Mouse (Mus musculus): ENCODE data around the gene Plekhg1.

The Plekhg1 gene

GRCm38 (mm10) chr10:3831597-3832351 is 91.6 kb downstream of the Plekhg1 start:
- no peak for DNase-seq

- no peak for DNase-seq
These were observed 93.9 kb downstream of the Plekhg1 start for GRCm38 (mm10) chr10:3834060-3834459.

DNA sequence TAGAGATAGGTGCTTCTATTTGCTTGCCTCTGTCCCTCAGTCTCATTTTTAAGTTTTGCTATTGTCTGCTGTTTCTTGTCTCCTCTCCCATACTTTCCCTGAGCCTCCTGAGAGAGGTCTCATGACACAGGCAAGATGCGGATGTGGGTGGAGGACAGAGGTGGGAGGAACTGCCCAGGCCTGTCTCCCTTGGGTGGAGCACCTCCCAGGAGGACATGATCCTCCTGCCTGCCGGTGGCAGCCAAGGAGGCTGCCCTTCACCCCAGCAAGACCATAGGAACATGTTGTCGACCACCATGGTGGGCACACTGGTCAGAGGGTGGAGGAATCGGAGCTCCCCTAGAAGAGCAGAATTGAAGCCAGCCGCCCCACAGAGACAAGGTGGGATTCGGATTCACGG is 94.5 kb downstream of the Plekhg1 start:
- DNase-seq: no peak

- DNase-seq: no peak
These were observed 95.5 kb downstream of the Plekhg1 start for GRCm38 (mm10) chr10:3835616-3836015.

GRCm38 (mm10) chr10:3839748-3840432 is 99.7 kb downstream of the Plekhg1 start:
- no peak for DNase-seq

DNA sequence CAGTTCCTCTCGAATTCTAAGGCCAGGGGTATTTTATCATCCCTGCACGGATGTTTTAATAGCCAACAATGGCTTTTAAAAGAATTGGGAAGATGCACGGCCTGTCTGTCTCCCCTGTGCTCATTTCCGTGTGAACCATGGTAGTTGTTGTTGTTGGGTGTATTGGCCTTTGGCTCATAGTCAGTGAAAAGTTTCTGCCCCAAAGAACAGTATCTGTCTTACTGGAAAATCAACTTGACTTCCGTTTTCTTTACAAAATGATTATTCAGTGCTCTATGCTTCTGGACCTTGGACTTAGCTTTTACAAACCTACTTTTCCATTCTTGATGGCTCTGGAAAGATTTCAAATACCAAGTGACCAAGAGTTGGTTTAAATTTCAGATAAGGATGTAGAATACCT is 104.3 kb downstream of the Plekhg1 start:
- DNase-seq: no peak

GRCm38 (mm10) chr10:3847021-3847420 is 106.9 kb downstream of the Plekhg1 start:
- no peak for DNase-seq

DNA sequence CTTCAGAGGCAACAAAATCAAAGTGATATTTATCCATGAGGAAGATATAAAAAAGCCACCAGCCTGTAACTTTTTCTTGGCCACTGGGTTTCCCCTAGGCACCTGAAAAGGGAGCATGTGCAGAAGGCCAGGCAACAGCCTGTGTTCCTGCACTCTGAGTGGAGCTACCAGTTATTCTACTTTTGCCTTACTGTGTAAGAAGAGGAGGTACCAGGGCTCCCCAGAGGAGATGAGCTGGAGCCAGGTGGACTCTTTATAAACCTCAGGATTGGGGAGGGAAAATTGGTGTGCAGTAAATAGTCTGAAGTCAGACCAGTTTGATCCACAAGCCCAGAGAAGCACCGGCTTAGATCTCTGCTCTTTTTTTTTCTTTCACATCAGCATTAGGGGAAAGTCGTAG is 111.3 kb downstream of the Plekhg1 start:
- DNase-seq: no peak

- DNase-seq: no peak
These were observed 112.6 kb downstream of the Plekhg1 start for GRCm38 (mm10) chr10:3852733-3853132.

- DNase-seq: peak; percentile 30
These were observed 117.7 kb downstream of the Plekhg1 start for GRCm38 (mm10) chr10:3857912-3858311.

- peak; percentile 30 for DNase-seq
These were observed 118.3 kb downstream of the Plekhg1 start for GRCm38 (mm10) chr10:3858437-3858836.

- no peak for DNase-seq
These were observed 119.0 kb downstream of the Plekhg1 start for GRCm38 (mm10) chr10:3858961-3859714.

GRCm38 (mm10) chr10:3863411-3864195 is 123.4 kb downstream of the Plekhg1 start:
- DNase-seq: peak; percentile 62

GRCm38 (mm10) chr10:3864196-3864540 is 124.0 kb downstream of the Plekhg1 start:
- DNase-seq: peak; percentile 23

DNA sequence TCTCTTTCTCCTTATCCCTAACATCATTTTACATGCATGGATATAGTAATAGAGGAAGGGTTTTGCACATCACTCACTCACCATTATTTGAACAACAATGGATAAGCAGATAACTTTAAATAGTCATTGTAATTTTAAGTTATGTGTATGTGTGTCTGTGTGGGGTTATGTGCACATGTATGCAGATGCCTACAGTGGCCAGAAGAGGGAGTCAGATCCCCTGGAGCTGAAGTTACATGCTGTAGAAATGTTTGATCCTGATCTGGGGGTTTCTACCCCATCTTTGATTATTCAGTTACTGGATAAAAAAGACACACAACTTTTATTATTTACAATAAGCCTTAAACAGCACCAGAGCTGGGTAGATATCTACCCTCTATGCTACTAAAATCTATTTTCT is 127.1 kb downstream of the Plekhg1 start:
- DNase-seq: no peak

DNA sequence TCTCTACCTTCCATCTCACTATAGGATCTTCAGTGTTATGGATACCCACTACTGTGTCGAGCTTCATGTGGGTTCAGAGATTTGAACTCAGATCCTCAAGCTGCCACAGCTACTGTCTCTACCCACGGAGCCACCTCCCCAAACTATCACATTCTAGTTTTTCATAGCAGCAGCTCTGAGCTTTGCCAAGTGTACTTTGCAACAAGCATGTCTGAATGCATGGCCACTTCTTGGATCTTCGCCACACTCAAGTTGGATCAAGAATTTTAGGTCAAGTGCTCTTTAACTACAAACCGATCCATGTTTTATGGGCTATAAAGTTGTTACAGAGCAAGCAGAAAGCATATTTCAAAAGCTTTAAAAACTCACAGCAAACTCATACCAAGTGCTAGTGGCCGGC is 130.7 kb downstream of the Plekhg1 start:
- DNase-seq: no peak

GRCm38 (mm10) chr10:3873467-3873866 is 133.3 kb downstream of the Plekhg1 start:
- DNase-seq: no peak

DNA sequence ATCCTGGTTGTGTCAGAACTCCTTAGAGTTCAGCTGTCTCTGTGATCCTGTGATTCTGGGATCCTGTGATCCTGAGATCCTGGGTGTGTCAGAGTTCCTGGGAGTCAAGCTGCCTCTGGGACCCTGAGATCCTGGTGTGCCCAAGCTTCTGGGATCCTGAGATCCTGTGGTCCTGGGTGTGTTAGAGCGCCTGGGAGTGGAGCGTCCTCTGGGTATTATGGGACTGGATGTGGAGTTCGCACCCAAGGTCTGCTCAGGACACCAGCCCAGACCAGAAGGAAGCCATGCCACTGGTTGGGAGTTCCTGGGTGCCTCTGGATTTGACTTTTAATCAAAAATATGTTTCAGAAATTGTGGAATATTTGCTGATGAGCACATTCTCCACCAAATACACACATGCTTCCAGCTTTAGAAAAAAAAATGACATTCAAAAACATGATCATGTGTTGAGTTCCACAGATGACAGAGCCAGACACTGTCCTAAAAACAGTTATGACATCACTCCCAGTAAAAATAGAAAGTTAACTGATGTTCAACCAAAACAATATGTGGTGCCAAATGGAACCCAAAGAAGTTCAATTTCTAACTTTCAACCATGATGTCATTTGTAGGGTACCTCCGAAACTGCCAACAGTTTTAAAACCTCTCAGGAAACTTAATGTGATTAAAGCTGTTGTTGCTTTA is 137.8 kb downstream of the Plekhg1 start:
- no peak for DNase-seq

DNA sequence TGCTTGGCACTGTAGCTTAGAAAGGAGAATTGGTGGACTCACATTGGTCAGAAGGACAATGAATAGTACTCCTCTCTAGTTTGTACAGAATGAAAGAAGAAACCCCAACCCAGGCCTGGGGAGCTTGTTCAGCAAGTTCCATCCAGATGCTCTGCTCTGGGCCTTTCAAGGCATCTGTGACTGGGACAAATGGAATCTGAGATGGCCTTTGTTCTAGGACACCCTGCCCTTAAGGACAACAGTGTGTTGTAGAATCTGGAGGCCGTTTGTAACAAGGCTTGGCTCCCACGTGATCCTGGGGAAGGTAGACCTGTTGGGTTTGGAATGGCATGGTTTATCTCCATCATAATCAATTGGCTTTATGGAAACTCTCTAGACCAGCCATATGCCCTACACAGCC is 141.0 kb downstream of the Plekhg1 start:
- DNase-seq: no peak

GRCm38 (mm10) chr10:3888510-3888909 is 148.3 kb downstream of the Plekhg1 start:
- peak; percentile 91 for DNase-seq

DNA sequence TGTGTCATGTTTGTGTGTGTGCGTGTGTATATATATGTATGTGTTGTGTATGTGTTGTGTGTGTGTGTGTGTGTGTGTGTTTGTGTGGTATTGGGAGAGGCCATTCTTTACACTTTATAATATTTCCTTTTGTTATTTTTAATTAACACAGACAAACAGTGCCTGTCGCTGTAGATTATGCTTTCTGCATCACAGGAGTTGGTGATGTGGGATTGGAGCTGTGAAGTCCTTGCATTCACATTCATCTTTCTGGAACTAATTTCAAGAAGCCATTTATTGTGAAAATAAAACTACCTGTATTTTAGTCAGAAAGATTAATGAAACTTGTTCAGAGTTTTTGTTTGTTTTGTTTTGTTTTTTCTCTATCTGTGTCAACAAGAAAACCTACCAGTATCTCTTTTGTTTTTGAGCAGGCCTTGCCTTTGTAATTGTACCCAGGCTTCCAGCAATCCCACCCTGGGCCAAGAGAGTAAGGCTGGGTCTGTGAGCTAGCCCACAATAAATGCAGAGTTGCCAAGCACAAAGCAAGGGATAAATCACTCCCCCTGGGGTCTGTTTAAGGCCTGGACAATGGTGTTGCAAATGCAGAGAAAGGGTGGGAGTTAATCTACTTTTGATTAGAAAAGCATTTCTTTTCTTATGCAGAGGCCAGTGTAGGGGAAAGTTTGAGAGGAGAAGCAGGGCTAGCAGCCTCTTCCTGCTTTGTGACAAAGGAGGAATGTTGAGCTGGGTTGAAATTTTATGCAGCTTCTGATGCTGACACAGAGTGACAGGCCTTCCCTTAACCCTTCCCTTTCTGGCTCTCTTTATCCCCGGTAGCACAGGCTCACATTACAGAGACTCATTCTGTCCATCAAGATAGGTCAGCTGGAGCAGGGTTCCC is 151.5 kb downstream of the Plekhg1 start:
- peak; percentile 92 for DNase-seq
